Mouse (Mus musculus): Measurements from ENCODE around the gene Eef1a1.

DNA sequence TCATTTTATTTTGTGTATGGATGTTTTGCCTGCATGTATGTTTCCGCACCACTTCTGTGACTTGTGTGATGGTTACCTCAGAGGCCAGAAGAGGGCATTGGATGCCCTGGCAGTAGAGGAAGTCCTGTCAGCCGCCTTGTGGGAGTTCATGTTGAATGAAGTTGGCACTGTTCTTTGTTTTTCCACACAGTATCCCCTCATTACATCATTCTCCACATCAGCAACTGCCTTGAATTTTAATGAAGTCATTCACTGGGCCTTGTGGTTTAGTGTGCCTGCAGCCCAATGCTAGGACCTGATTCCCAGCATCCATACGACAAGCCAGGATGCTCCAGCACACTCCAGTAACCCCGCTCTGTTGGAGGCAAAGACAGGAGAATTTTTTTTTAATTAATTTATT lies 12.3 kb upstream of the Eef1a1 start:
- TF ChIP-seq CTCF (IDR thresholded peaks at IDR 0.05; ENCODE audit: control insufficient read depth, insufficient read depth, insufficient replicate concordance, low read depth, low read length) (no peak), POLR2A (IDR thresholded peaks at IDR 0.05; ENCODE audit: control insufficient read depth, low read depth, low read length) (no peak)

Data from testis, adult 2 months (tissue).